Mouse (Mus musculus): ENCODE results near the gene Tshb. TPM values are rescaled to one million over a fixed set of nuclear protein-coding genes. Genes with fewer than 3 reads are reported as not detected.

Gene Tshb
- polyA plus RNA-seq, 1 experiment from 2014 or later: 0.58 TPM

- no peaks in the 10 kb centered on the region for H3K27me3 ChIP-seq (ENCODE audit: insufficient read depth, low read length)
- H3K4me1 ChIP-seq (ENCODE audit: insufficient read depth): peaks cover 4% of the 10 kb centered on the region; the same call in 1 of the 2 replicates
- H3K9me3 ChIP-seq (ENCODE audit: low read depth, low read length): no peaks in the 10 kb centered on the region
- no peaks in the 10 kb centered on the region for H3K36me3 ChIP-seq (ENCODE audit: insufficient read depth)
- 64% methylated on average over 3 of the region's 3 CpGs for WGBS
- no peak overlapping the region for H3K27ac ChIP-seq (ENCODE audit: low read depth)
- H3K4me2 ChIP-seq: no peak overlapping the region
- DNase-seq (no peak), ATAC-seq (ENCODE audit: insufficient read depth) (no peak)
- no peak overlapping the region for H3K9ac ChIP-seq
- no peak for TF ChIP-seq CTCF (IDR thresholded peaks at IDR 0.05; ENCODE audit: low read depth)
- H3K4me3 ChIP-seq (ENCODE audit: low read depth, low read length): no peak overlapping the region
Observed at GRCm38 (mm10) chr3:102748038-102748437, 34.5 kb downstream of the Tshb start.

- Histone ChIP-seq H3K9ac (no peak overlapping the region), H3K9me3 (ENCODE audit: low read depth, low read length) (no peaks in the 10 kb centered on the region), H3K27me3 (ENCODE audit: insufficient read depth, low read length) (no peaks in the 10 kb centered on the region), H3K36me3 (ENCODE audit: insufficient read depth) (no peaks in the 10 kb centered on the region), H3K4me3 (ENCODE audit: low read depth, low read length) (no peak overlapping the region), H3K27ac (ENCODE audit: low read depth) (no peak overlapping the region), H3K4me1 (ENCODE audit: insufficient read depth) (peaks cover 7% of the 10 kb centered on the region; the same call in 1 of the 2 replicates), H3K4me2 (no peak overlapping the region)
- ATAC-seq (ENCODE audit: insufficient read depth) (no peak), DNase-seq (no peak)
- WGBS: 84% methylated on average over 4 of the region's 4 CpGs
- no peak for TF ChIP-seq CTCF (IDR thresholded peaks at IDR 0.05; ENCODE audit: low read depth)
Observed at GRCm38 (mm10) chr3:102746174-102746573, 36.3 kb downstream of the Tshb start.

- Histone ChIP-seq H3K9me3 (ENCODE audit: low read depth, low read length) (no peaks in the 10 kb centered on the region), H3K9ac (no peak overlapping the region), H3K4me3 (ENCODE audit: low read depth, low read length) (no peak overlapping the region), H3K4me1 (ENCODE audit: insufficient read depth) (peaks cover 7% of the 10 kb centered on the region; the same call in 1 of the 2 replicates), H3K4me2 (no peak overlapping the region), H3K36me3 (ENCODE audit: insufficient read depth) (no peaks in the 10 kb centered on the region), H3K27me3 (ENCODE audit: insufficient read depth, low read length) (no peaks in the 10 kb centered on the region), H3K27ac (ENCODE audit: low read depth) (peak overlapping the region; percentile 63)
- WGBS: 27% methylated on average over 5 of the region's 5 CpGs
- ATAC-seq (ENCODE audit: insufficient read depth) (no peak), DNase-seq (no peak)
- TF ChIP-seq CTCF (IDR thresholded peaks at IDR 0.05; ENCODE audit: low read depth): no peak
Observed at GRCm38 (mm10) chr3:102744657-102745056, 37.9 kb downstream of the Tshb start.

GRCm38 (mm10) chr3:102743781-102744471 lies 38.6 kb downstream of the Tshb start:
- Histone ChIP-seq H3K4me2 (no peak overlapping the region), H3K4me3 (ENCODE audit: low read depth, low read length) (no peak overlapping the region), H3K4me1 (ENCODE audit: insufficient read depth) (peaks cover 9% of the 10 kb centered on the region; the same call in 1 of the 2 replicates), H3K9me3 (ENCODE audit: low read depth, low read length) (no peaks in the 10 kb centered on the region), H3K27me3 (ENCODE audit: insufficient read depth, low read length) (no peaks in the 10 kb centered on the region), H3K9ac (no peak overlapping the region), H3K27ac (ENCODE audit: low read depth) (peak overlapping the region; percentile 63), H3K36me3 (ENCODE audit: insufficient read depth) (no peaks in the 10 kb centered on the region)
- no peak for DNase-seq
- 0 out of 2 replicates have a peak, but pooled peaks have one; percentile 36 for ATAC-seq (ENCODE audit: insufficient read depth)
- WGBS: 76% methylated on average over 9 of the region's 9 CpGs
- TF ChIP-seq CTCF (IDR thresholded peaks at IDR 0.05; ENCODE audit: low read depth): no peak

GRCm38 (mm10) chr3:102743202-102743601 lies 39.3 kb downstream of the Tshb start:
- peaks cover 10% of the 10 kb centered on the region; the same call in 1 of the 2 replicates for H3K4me1 ChIP-seq (ENCODE audit: insufficient read depth)
- H3K27ac ChIP-seq (ENCODE audit: low read depth): peak overlapping the region; percentile 46; the same call in 1 of the 2 replicates
- 34% methylated on average over 4 of the region's 4 CpGs for WGBS
- TF ChIP-seq CTCF (IDR thresholded peaks at IDR 0.05; ENCODE audit: low read depth): no peak
- no peak overlapping the region for H3K4me2 ChIP-seq
- no peak overlapping the region for H3K9ac ChIP-seq
- H3K36me3 ChIP-seq (ENCODE audit: insufficient read depth): no peaks in the 10 kb centered on the region
- H3K27me3 ChIP-seq (ENCODE audit: insufficient read depth, low read length): no peaks in the 10 kb centered on the region
- no peak overlapping the region for H3K4me3 ChIP-seq (ENCODE audit: low read depth, low read length)
- H3K9me3 ChIP-seq (ENCODE audit: low read depth, low read length): no peaks in the 10 kb centered on the region
- ATAC-seq (ENCODE audit: insufficient read depth) (peak; percentile 53; the same call in 1 of the 2 replicates), DNase-seq (no peak)

- H3K27ac ChIP-seq (ENCODE audit: low read depth): peak overlapping the region; percentile 46
- ATAC-seq (ENCODE audit: insufficient read depth) (no peak), DNase-seq (no peak)
Observed at GRCm38 (mm10) chr3:102742725-102743124, 39.8 kb downstream of the Tshb start.

GRCm38 (mm10) chr3:102738926-102739325 lies 43.6 kb downstream of the Tshb start:
- Histone ChIP-seq H3K9me3 (ENCODE audit: low read depth, low read length) (no peaks in the 10 kb centered on the region), H3K4me2 (no peak overlapping the region), H3K36me3 (ENCODE audit: insufficient read depth) (no peaks in the 10 kb centered on the region), H3K27ac (ENCODE audit: low read depth) (no peak overlapping the region), H3K9ac (no peak overlapping the region), H3K4me1 (ENCODE audit: insufficient read depth) (peaks cover 12% of the 10 kb centered on the region), H3K4me3 (ENCODE audit: low read depth, low read length) (no peak overlapping the region), H3K27me3 (ENCODE audit: insufficient read depth, low read length) (no peaks in the 10 kb centered on the region)
- ATAC-seq (ENCODE audit: insufficient read depth): no peak
- no peak for TF ChIP-seq CTCF (IDR thresholded peaks at IDR 0.05; ENCODE audit: low read depth)
- no peak for DNase-seq
- 71% methylated on average over 6 of the region's 6 CpGs for WGBS

More at GRCm38 (mm10) chr3:102742725-102743124, 39.8 kb downstream of the Tshb start:
- Histone ChIP-seq H3K4me1 (ENCODE audit: insufficient read depth) (peaks cover 10% of the 10 kb centered on the region), H3K36me3 (ENCODE audit: insufficient read depth) (no peaks in the 10 kb centered on the region), H3K27me3 (ENCODE audit: insufficient read depth, low read length) (no peaks in the 10 kb centered on the region), H3K4me2 (no peak overlapping the region), H3K9ac (no peak overlapping the region), H3K4me3 (ENCODE audit: low read depth, low read length) (no peak overlapping the region), H3K9me3 (ENCODE audit: low read depth, low read length) (no peaks in the 10 kb centered on the region)
- no peak for TF ChIP-seq CTCF (IDR thresholded peaks at IDR 0.05; ENCODE audit: low read depth)
- 46% methylated on average over 4 of the region's 4 CpGs for WGBS
